Mouse (Mus musculus) CH12.LX (cell line): ENCODE measurements around the gene Eci1.

Experiments used
- CTCF ChIP-seq, 2 experiments: IDR thresholded peaks in 1 of 2; conservative IDR thresholded peaks in 1 of 2; 2 replicates each; pipeline ENCODE4 v1.5.1; 2011 to 2012; ENCODE audit warnings: low read depth in 2 of 2, low read length in 2 of 2, improper control_type of control experiment in 1 of 2, inconsistent platforms in 1 of 2, mild to moderate bottlenecking in 1 of 2, moderate library complexity in 1 of 2
- EP300 ChIP-seq: IDR thresholded peaks from 2 replicates; pipeline ENCODE4 v1.6.1; 2011; ENCODE audit warnings: low read length, improper control_type of control experiment
- KAT2A ChIP-seq: IDR thresholded peaks from 2 replicates; pipeline ENCODE4 v1.6.1; 2012; ENCODE audit warnings: low read length, improper control_type of control experiment, inconsistent platforms; ENCODE audit not compliant: insufficient replicate concordance
- MEF2A ChIP-seq: IDR thresholded peaks from 2 replicates; pipeline ENCODE4 v1.6.1; 2014; ENCODE audit warnings: low read depth, mild to moderate bottlenecking, inconsistent platforms, low read length, improper control_type of control experiment, borderline replicate concordance
- MXI1 ChIP-seq: IDR thresholded peaks from 2 replicates; pipeline ENCODE4 v1.6.1; 2011; ENCODE audit warnings: mild to moderate bottlenecking, low read depth, low read length, improper control_type of control experiment
- SMC3 ChIP-seq: IDR thresholded peaks from 2 replicates; pipeline ENCODE4 v1.6.1; 2011; ENCODE audit warnings: low read depth, low read length, improper control_type of control experiment
- TBP ChIP-seq: conservative IDR thresholded peaks from 2 replicates; pipeline ENCODE4 v1.6.1; 2011; ENCODE audit warnings: low read depth, low read length, improper control_type of control experiment
- UBTF ChIP-seq: IDR thresholded peaks from 2 replicates; pipeline ENCODE4 v1.6.1; 2012; ENCODE audit warnings: low read depth, mild to moderate bottlenecking, inconsistent platforms, low read length, improper control_type of control experiment, moderate library complexity
- ZC3H11A ChIP-seq: IDR thresholded peaks from 2 replicates; pipeline ENCODE4 v1.6.1; 2012; ENCODE audit warnings: low read depth, mild to moderate bottlenecking, inconsistent platforms, low read length, improper control_type of control experiment
- ZKSCAN1 ChIP-seq: IDR thresholded peaks from 2 replicates; pipeline ENCODE4 v1.6.1; 2012; ENCODE audit warnings: low read depth, inconsistent platforms, low read length, improper control_type of control experiment, borderline replicate concordance

GRCm38 (mm10) chr17:24473612-24474275 lies 47.3 kb downstream of the Eci1 start, which contains the start of gene Bricd5:
- no peak for TF ChIP-seq EP300
- TF ChIP-seq CTCF (conservative IDR thresholded peaks at IDR 0.05 in 1 of 2, IDR thresholded peaks at IDR 0.05 in 1 of 2; ENCODE audit: low read depth in 2 of 2, low read length in 2 of 2): no peak
- TF ChIP-seq MXI1: no peak
- no peak for TF ChIP-seq KAT2A
- TF ChIP-seq TBP: no peak
- TF ChIP-seq UBTF: no peak
- no peak for TF ChIP-seq MEF2A
- TF ChIP-seq SMC3: no peak
- TF ChIP-seq ZC3H11A: no peak
- no peak for TF ChIP-seq ZKSCAN1
